Mouse (Mus musculus): ENCODE measurements around the gene Lrrc10. TPM values are rescaled to one million over a fixed set of nuclear protein-coding genes. Genes with fewer than 3 reads are reported as not detected.
"Not testable (repeated sequence)": the region's sequence is repeated elsewhere in the genome, so short reads cannot be mapped to it uniquely, and the experiment has no call there.

Lrrc10 gene
- total and polyA plus RNA-seq, 2 experiments from 2014 or later = not detected

DNA sequence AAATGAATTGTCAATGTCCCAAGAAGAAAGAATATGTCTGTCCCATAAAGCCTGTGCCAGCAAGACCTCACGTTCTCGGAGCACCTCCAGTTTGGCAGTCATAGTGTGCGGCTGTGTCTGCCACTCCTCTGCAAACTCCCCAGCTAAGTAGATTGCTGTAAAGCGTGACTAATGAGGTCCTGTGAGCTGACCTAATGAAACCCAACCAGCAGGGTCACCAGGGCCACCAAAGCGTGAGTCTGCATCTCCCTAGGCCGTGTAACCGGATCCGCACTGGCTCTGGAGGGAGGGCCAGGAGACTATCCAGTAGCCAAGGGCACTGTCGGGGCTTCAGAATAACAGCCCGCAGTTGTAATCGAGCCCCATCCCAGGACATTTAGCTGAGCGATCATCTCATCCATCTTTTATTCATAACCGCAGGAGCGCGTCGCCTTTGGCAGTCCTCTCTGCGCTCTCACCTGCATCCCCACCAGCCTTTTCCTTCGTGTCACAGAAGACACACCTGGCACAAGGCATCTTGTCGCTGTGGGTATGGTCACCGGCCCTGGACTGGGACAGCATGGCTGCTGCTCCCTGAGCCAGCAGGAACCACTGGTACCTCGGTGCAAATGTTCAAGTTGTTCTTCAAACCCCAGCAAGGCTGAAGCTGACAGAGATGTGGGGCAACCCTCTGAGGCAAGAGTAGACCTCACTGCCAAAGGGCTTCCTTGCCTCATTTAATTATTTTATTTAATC lies 24.0 kb upstream of the Lrrc10 start:
- Histone ChIP-seq H3K9me3 (ENCODE audit: low read length) (no peaks in the 10 kb centered on the region), H3K9ac (no peak overlapping the region), H3K4me3 (ENCODE audit: low read depth, low read length) (no peak overlapping the region), H3K27ac (ENCODE audit: low read depth, low read length) (no peak overlapping the region), H3K4me1 (ENCODE audit: insufficient read depth) (no peaks in the 10 kb centered on the region), H3K36me3 (ENCODE audit: insufficient read depth) (no peaks in the 10 kb centered on the region), H3K27me3 (ENCODE audit: insufficient read depth, low read length) (no peaks in the 10 kb centered on the region; the same call in 1 of the 2 replicates), H3K4me2 (ENCODE audit: low read depth) (no peak overlapping the region)
- ATAC-seq = 0 out of 2 replicates have a peak, but pooled peaks have one; percentile 12
- DNase-seq = no peak
- 23% methylated on average over 21 of the region's 21 CpGs for WGBS
- TF ChIP-seq CTCF (IDR thresholded peaks at IDR 0.05; ENCODE audit: low read depth) = no peak

DNA sequence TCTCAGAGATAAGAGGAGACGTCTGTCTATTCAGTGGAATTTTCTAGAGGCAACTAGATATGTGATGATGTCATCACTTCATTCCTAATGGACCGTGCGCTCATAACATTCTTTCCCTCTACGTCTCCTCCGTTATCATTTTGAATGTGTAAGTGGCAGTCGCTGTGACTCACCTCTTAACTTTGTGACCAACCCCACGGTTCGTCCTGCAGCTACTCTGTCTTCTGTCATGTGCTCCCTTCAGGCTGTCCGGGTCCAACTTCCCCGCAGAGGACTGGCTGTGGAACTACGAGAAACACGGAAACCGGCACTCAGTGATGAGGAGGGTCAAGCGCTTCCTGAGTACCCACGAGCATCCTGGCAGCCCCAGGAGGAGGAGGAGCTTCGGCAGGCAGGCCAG lies 21.4 kb upstream of the Lrrc10 start:
- Histone ChIP-seq H3K4me2 (ENCODE audit: low read depth) (no peak overlapping the region), H3K4me1 (ENCODE audit: insufficient read depth) (no peaks in the 10 kb centered on the region), H3K9me3 (ENCODE audit: low read length) (no peaks in the 10 kb centered on the region), H3K36me3 (ENCODE audit: insufficient read depth) (no peaks in the 10 kb centered on the region), H3K27ac (ENCODE audit: low read depth, low read length) (no peak overlapping the region), H3K4me3 (ENCODE audit: low read depth, low read length) (no peak overlapping the region), H3K9ac (no peak overlapping the region), H3K27me3 (ENCODE audit: insufficient read depth, low read length) (no peaks in the 10 kb centered on the region; the same call in 1 of the 2 replicates)
- DNase-seq = no peak
- no peak for TF ChIP-seq CTCF (IDR thresholded peaks at IDR 0.05; ENCODE audit: low read depth)
- ATAC-seq = no peak
- WGBS = 68% methylated on average over 16 of the region's 16 CpGs

DNA sequence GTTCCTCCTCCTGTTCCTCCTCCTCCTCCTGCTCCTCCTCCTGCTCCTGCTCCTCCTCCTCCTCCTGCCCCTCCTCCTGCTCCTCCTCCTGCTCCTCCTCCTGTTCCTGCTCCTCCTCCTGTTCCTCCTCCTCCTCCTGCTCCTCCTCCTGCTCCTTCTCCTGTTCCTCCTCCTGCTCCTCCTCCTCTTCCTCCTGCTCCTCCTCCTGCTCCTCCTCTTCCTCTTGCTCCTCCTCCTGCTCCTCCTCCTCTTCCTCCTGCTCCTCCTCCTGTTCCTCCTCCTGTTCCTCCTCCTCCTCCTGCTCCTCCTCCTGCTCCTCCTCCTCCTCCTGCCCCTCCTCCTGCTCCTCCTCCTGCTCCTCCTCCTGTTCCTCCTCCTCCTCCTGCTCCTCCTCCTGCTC lies 19.4 kb upstream of the Lrrc10 start:
- not testable (repeated sequence) for H3K27me3 ChIP-seq (ENCODE audit: insufficient read depth, low read length); H3K27ac ChIP-seq (ENCODE audit: low read depth, low read length); H3K4me1 ChIP-seq (ENCODE audit: insufficient read depth); H3K4me2 ChIP-seq (ENCODE audit: low read depth); ATAC-seq; H3K36me3 ChIP-seq (ENCODE audit: insufficient read depth); H3K9ac ChIP-seq; H3K4me3 ChIP-seq (ENCODE audit: low read depth, low read length); DNase-seq; H3K9me3 ChIP-seq (ENCODE audit: low read length)

DNA sequence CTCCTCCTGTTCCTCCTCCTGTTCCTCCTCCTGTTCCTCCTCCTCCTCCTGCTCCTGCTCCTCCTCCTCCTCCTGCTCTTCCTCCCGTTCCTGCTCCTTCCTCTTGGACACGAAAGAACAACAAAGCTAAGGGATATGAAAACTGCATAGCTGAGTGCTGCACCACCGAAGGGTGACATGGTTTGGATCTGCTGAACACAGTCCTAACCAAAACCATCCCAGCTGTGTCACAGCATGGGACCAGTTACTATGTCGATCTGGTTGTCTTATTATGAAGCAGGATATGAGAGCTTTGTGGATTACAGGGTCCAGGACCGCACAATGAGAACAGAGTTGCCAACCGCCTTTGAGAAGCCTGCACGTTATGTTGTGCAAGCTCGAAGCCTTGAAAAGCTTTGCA lies 19.0 kb upstream of the Lrrc10 start:
- Histone ChIP-seq H3K4me1 (ENCODE audit: insufficient read depth) (no peaks in the 10 kb centered on the region), H3K27me3 (ENCODE audit: insufficient read depth, low read length) (no peaks in the 10 kb centered on the region), H3K36me3 (ENCODE audit: insufficient read depth) (no peaks in the 10 kb centered on the region), H3K27ac (ENCODE audit: low read depth, low read length) (no peak overlapping the region), H3K4me2 (ENCODE audit: low read depth) (no peak overlapping the region), H3K9me3 (ENCODE audit: low read length) (no peaks in the 10 kb centered on the region), H3K4me3 (ENCODE audit: low read depth, low read length) (no peak overlapping the region), H3K9ac (no peak overlapping the region)
- ATAC-seq (no peak), DNase-seq (no peak)
- TF ChIP-seq CTCF (IDR thresholded peaks at IDR 0.05; ENCODE audit: low read depth) = no peak
- WGBS = 85% methylated on average over 8 of the region's 8 CpGs

DNA sequence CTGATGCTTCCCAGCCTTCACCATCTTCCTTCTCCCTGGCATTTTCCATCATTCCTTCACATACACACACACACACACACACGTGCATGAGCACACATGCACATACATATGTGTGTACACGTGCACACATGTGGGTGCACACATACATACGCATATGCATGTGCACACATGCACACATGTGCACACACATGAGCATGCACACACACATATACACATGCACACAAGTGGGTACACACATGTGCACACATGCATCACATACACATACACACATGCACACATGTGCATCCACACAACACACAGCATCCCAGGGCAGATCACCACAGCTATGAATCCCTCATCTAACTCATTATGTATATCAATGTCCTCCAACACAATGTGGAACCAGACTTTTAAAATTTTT lies 14.0 kb upstream of the Lrrc10 start:
- no peak overlapping the region for H3K27ac ChIP-seq (ENCODE audit: low read depth, low read length)
- no peak overlapping the region for H3K4me3 ChIP-seq (ENCODE audit: low read depth, low read length)
- no peak overlapping the region for H3K9ac ChIP-seq
- no peaks in the 10 kb centered on the region for H3K9me3 ChIP-seq (ENCODE audit: low read length)
- H3K27me3 ChIP-seq (ENCODE audit: insufficient read depth, low read length) = no peaks in the 10 kb centered on the region
- DNase-seq (no peak), ATAC-seq (no peak)
- no peak overlapping the region for H3K4me2 ChIP-seq (ENCODE audit: low read depth)
- no peaks in the 10 kb centered on the region for H3K36me3 ChIP-seq (ENCODE audit: insufficient read depth)
- no peaks in the 10 kb centered on the region for H3K4me1 ChIP-seq (ENCODE audit: insufficient read depth)
- no peak for TF ChIP-seq CTCF (IDR thresholded peaks at IDR 0.05; ENCODE audit: low read depth)
- WGBS = 93% methylated on average over 3 of the region's 3 CpGs

DNA sequence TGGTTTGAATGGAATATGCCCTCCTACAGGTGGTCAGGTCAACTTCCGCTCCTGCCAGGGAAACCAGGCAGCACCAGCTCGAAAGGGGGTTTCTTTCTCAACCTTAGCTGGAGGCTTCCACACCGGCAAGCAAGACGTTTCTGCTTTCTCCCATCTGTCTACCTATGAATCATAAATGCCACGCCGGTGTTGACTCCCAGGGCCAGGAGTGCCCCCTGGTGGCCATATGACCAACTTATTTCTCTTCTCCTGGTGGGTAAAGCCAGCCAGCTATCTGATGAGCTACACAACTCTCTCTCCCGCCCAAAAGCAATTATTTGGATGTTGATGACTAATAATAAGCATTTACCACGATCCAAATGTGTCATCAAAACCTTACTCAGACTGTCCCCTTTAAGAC lies 11.4 kb upstream of the Lrrc10 start:
- Histone ChIP-seq H3K27me3 (ENCODE audit: insufficient read depth, low read length) (no peaks in the 10 kb centered on the region), H3K27ac (ENCODE audit: low read depth, low read length) (no peak overlapping the region), H3K4me2 (ENCODE audit: low read depth) (no peak overlapping the region), H3K9ac (no peak overlapping the region), H3K4me1 (ENCODE audit: insufficient read depth) (no peaks in the 10 kb centered on the region), H3K9me3 (ENCODE audit: low read length) (no peaks in the 10 kb centered on the region), H3K36me3 (ENCODE audit: insufficient read depth) (no peaks in the 10 kb centered on the region), H3K4me3 (ENCODE audit: low read depth, low read length) (no peak overlapping the region)
- TF ChIP-seq CTCF (IDR thresholded peaks at IDR 0.05; ENCODE audit: low read depth) = peak; percentile 77
- 27% methylated on average over 8 of the region's 8 CpGs for WGBS
- ATAC-seq (peak; percentile 58; the same call in 1 of the 2 replicates), DNase-seq (peak; percentile 79)

DNA sequence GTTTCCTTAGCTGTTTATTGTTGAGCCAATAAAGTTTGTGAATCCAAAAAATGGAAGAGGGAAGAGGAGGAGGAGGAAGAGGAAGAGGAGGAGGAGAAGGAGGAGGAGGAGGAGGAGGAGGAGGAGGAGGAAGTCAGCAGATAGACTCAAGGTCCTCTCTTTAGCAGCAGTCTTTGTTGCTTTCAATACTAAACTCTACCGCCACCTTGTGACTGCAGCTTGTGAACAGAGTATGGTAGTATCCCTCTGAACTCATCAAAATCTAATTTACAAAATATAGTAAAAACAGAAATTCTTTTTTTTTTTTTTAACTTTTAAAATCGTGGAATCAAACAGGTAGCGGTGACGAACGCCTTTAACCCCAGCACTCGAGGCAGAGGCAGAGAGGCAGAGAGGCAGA lies 4.8 kb upstream of the Lrrc10 start:
- Histone ChIP-seq H3K27me3 (ENCODE audit: insufficient read depth, low read length) (no peaks in the 10 kb centered on the region), H3K4me1 (ENCODE audit: insufficient read depth) (no peaks in the 10 kb centered on the region), H3K4me3 (ENCODE audit: low read depth, low read length) (no peak overlapping the region), H3K4me2 (ENCODE audit: low read depth) (no peak overlapping the region), H3K27ac (ENCODE audit: low read depth, low read length) (no peak overlapping the region), H3K9me3 (ENCODE audit: low read length) (no peaks in the 10 kb centered on the region), H3K36me3 (ENCODE audit: insufficient read depth) (no peaks in the 10 kb centered on the region), H3K9ac (no peak overlapping the region)
- TF ChIP-seq CTCF (IDR thresholded peaks at IDR 0.05; ENCODE audit: low read depth) = peak; percentile 62
- ATAC-seq (peak; percentile 66), DNase-seq (peak; percentile 50)
- 73% methylated on average over 6 of the region's 6 CpGs for WGBS

All from forebrain, postnatal 0 days (tissue).